Mouse (Mus musculus) spleen, adult 2 months (tissue): ENCODE data around the gene Fcho1.

ENCODE experiments used
- CTCF ChIP-seq: fragments of 200-500 bp; IDR thresholded peaks from 2 replicates; pipeline ENCODE4 v1.5.1; 2011; ENCODE audit warnings: mild to moderate bottlenecking, inconsistent platforms; ENCODE audit not compliant: insufficient read depth, insufficient read length, insufficient replicate concordance; ENCODE audit errors: extremely low read depth
- POLR2A ChIP-seq: fragments of 200-500 bp; IDR thresholded peaks from 2 replicates; pipeline ENCODE4 v1.6.1; 2011; ENCODE audit warnings: low read depth, low read length, inconsistent platforms

DNA sequence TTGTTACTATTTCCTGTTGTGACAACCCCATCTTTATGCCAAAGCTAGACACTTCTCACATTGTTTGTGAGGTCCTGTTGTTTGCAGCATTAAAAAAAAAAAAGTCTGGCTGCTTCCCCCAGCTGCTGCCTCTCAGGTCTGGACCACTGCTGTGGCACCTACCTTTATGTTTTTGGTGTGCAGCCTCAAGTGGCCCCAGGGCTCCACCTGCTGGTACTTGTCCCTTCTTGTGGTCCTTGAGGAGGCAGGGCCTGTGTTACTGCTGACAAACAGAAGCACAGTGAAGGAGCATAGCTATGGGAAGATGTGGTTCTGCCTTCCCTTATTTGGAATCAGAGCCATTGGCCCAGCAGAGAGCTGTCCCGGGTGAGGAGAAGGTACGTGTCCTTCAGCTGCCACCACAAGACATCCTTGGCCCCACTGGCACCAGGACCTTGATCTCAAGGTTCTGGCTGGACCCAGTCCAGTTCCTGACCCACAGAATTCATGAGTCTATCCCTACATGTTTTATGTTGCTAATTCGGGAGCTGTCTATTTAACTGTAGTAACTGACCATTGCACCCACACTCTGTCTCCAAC, 6.2 kb upstream of the Fcho1 start:
- peak; percentile 81; the same call in 1 of the 2 replicates for TF ChIP-seq CTCF
- no peak for TF ChIP-seq POLR2A
